Mouse (Mus musculus) adrenal gland, postnatal 4 days (tissue): ENCODE measurements at regions not wholly inside any gene's neighbourhood (a gene's known extent, or its start where the extent isn't known, plus 50 kb on each side); places are given as distances from the start of the nearest gene placed in this dataset.

Experiments used
- DNase-seq, 2 experiments: peaks; one replicate each; pipeline ENCODE4 v3.0.0; 2021 to 2022; ENCODE audit warnings: low spot score in 2 of 2, mixed read lengths in 2 of 2

DNA sequence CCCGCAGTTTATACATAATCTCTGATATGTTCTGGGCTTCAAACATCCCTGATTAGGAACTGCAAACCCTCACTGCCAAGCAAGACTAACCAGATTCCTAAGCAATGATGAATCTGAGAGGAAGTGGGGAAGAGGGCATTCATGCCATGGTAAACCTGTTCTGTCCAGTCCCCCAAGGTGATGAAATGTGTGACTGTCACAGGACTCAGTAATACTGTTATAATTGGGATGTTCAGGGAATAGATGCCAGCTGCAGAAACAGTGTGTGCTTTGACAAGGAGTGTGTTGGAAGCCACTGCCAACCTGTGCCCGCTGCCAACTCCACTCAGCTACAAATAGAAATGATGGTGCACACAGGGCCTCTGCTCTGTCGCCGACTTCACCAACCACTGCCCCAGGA, 466.0 kb downstream of the Efna5 start:
- DNase-seq: no peak

DNA sequence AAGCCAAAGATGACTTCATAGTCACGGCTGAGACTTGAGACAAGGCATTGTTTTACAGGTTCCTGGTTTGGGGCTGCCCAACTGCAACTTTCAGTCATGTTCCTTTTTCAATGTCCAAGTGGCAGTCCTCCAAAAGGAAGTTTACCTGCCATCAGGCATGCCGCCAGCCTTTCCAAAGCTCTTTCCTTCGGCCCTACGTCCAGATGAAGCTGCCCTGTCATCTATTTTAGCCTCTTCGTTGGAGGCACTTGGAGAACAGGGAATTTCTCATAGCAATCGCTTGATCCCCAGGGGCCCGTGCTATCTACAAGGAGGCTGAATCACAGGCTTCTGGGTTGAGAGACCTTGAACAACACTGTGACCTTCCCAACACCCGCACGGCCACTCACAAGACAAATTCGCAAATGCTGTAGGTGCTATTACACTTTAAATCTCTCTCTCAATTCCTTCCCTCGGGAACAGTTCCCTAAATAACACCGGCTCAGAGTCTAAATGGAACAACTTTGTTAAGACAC, 468.4 kb downstream of the Efna5 start:
- no peak for DNase-seq

DNA sequence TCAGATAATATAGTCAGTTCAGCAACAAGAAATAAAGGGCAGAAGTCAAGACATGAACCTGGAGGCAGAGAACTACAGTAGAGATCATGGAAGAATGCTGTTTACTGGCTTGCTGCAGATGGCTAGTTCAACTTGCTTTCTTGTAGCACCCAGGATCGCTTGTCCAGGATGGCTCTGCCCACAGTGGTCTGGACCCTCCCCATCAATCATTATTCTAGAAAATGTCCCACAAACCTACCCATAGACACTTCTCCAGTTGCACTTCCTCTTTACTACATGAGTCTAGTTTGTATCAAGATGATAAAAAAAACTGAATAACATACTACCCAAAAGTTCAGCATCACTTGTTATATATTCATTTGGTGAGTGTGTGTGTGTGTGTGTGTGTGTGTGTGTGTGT, 477.4 kb downstream of the Efna5 start:
- no peak for DNase-seq

DNA sequence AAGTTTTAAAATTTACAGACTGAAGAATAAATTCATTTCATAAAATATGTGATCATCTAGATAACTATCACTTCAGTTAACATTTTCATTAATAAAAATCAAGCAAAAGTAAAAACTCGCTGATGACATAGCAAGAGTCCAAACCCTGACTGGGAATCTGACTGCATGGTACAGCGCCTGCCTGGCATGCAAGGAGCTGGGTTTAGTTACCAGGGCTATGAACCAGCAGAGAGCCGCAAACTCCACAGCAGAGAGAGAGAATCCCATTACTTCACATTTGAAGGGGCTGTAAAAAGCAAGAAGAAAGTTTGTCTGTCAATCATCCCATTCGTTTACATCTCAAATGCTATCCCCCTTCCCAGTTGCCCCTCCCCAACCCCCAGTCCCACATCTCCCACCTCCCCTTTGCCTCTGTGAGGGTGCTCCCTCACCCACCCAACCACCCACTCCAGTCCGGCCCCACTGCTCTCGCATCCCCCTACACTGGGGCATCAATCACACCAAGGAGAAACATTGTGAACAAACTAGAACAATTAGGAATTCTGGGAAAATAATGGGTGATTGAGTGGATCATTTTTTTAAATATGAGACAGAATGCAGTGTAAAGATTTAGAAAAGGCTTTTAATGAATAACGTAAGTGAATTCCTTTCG, 487.6 kb downstream of the Efna5 start:
- DNase-seq: no peak

DNA sequence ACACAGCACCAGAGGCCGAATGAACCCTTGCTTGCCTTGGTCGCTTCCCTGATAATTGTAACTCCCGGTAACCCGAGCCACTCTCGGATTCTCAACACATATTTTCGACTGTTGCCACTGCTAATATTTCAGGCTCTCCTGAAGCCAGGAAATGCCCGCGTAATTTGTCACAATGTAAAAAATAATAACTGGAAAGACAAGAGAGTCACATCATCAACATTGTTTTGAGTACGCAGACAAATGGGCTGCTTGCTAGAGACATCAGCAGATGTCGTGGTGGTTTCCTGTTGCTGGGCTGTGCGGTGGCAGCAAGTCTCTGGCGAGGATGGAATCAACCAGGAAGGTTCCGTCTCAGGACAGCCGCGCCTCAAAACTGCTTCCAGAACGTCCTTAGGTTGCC, 497.1 kb downstream of the Efna5 start:
- DNase-seq: no peak

DNA sequence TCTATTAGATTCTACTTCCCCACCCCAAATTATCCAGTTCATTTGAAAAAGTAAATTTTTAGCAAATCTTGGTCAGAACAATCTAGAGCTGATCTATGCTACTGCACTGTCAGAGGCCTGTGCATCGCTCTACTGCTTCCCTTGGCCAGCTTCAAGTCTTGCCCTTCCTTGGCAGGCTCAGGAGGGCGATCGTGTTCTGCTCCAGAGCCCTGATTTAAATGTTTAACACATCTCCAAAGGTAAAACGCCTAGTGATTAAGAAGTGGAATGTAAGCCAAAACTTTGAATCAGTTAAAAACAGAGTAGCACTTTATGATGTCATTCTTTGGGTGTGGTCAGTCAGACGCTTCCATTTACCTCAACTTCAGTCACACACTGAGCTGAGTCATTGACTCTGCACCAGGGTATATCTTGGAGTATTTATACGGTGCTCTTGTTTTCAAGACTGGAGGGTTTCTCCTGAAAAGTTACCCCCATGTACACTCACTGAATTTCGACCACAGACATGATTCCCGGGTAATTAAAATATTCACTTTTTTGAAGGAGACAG, 502.2 kb downstream of the Efna5 start:
- no peak for DNase-seq

DNA sequence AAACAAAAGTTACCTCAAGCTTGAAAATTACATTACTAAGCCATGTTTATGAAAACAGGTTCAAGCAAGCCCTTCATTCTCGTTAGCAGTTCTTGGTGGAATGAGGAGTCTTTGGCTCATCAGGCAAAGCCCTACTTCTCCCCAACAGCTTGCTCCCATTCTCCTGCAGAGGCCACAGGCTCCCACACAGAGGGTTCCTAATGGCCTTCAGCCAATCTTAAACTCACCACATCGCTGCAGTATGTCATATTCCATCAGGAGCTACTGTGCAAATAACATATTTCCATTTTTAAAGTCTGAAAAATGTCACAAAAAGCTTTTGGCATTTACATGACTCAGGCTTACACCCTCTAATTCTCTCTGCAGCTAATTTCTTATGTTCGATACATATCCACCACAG, 512.0 kb downstream of the Efna5 start:
- no peak for DNase-seq

DNA sequence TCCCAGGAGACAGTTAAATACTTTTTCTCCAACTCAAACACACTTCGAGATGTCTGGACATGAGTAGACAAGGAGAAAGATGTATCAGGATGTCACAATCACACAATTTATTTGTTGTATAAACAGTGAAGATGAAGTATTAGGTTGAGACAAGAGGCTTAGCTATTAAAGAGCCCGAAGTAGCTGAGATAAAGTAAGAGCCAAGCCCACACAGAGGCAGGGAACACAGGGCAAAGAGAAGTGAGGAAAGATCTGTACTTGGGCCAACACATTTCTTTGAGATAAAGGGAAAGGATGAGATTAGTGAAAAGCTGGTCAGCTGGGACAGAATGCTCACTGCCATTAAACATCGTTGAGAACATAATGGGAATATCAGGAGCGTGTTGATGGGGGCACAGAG, 513.2 kb downstream of the Efna5 start:
- DNase-seq: no peak

DNA sequence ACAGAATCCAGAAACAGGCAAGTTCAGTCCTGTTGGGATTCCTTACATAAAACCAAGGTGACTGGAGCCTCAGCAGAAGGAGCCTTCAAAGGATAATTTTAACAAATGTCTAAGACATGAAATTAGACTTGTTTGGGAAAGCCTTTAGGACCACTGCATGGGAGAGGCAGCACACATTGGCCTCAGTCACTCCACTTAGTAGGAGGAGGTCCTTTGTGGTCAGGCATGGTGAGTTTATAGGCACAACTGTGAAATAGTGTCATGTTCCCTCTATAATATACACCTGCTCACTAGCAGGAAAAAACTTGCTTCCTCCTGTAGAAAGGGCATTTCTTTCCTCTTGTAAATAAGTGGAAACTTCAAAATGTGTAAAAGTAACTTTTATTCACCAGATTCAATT, 522.8 kb downstream of the Efna5 start:
- DNase-seq: no peak

DNA sequence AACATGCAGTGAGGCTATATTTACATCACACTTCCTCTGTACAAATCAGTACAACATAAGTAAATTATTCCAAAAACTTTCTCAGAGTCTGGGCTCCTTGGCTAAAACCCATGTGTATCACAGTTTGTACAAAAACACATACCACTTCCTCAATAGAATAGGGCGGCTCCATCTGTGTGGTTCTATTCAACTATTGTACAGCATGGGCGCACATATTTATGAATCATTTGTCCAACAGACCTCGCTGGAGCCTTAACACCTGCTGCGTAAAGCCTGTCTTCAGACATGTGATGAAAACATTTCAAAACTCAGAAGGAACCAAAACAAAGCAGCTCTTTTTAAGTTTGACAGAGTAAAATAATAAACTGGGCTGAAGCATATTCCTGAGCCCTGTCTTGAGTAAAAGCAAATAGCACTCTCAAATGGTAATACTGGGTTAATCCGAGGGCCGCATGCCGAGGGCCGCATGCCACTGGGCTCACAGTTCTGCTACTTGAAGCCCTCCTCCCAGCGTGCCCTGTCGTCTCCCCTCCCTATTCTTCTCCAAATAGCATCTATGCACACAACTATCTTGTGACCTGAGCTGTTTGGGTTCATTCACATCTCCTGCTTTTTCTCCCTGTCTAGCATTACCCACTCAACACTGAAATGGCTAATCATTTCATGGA, 543.1 kb downstream of the Efna5 start:
- no peak for DNase-seq

DNA sequence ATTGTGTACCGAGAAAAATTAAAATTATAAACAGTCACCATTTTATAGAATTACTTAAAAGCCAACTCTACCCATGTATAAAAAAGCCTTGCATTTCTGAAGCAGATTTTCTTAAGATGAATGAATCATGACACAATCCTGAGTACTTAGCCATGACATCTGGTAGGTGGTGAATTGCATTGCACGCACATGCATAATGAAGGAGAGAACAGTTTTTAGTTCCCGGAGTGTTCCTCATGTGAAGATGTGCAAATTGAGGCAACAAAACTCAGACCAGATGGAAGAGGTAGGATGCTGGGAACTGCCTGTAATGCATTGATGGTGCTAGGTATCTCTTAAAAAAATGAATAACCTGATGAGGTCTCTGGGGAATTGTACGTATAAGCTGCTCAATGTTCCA, 550.9 kb downstream of the Efna5 start:
- DNase-seq: no peak

DNA sequence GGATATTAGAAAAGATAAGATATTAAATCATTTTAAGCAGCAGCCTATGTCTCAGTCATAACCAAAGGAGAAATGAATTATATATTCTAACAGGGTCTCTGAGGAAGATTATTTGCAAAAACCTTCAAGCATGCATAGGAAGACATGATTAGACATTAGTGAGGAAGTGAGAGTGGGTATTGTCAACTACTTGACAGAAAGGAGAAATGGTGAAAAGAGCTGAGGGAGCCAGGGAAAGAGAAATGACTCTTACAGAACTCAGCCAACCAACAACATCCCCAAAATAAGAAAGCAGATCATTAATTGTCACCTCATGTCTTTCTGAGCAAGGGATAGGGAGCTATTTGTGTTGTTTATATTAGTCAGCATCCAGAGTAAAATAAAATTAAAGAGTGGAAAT, 554.3 kb downstream of the Efna5 start:
- no peak for DNase-seq

DNA sequence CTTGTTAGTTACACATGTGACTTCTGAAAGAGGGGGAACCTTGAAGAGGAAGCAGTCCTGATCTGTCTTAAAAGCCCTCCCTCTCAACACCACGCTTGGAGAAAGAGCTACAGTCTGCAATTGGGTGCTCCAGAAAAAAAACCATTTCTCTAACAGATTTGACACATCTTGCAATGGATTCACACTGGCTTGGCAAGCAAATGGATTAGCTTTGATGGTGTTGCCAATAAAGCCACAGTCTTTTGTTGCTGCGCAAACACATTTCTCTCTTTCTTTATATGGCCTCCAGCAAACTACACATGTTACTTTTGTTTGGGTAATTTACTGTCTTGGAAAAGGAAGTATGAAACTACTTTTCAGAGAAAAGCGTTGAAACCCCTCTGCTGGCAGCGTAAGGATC, 562.1 kb downstream of the Efna5 start:
- no peak for DNase-seq

DNA sequence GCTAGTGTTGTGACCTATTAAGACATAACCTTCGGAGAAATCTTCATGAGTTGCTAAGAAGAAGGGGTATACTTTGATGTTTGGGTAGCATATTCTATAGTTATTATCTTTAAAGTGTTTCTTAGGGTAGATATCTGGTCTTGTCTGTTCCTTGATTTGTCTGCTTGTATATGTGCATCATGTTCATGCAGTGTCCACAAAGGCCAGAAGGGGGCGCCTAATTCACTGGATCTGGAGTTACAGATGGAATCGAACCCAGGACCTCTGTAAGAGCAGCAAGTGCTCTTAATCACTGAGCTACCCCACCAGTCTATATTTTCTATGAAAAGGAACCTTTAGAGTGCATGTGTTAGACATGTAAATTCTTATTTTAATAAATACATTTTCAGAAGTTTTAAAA, 571.1 kb downstream of the Efna5 start:
- no peak for DNase-seq

DNA sequence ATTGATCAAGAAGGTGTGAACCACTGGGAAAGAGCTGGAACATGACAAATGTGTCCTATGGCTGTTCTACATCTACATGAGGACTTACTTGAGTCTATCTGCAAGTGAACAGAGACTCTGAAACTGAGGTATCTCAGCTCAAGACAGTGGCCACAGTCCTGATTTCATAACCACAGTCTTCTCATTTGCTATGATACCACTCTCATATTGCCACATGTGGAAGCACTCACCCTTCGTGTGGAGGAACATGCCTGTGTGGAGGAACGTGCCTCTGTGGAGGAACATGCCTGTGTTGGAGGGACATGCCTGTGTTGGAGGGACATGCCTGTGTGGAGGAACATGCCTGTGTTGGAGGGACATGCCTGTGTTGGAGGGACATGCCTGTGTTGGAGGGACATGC, 574.0 kb downstream of the Efna5 start:
- DNase-seq: no peak

DNA sequence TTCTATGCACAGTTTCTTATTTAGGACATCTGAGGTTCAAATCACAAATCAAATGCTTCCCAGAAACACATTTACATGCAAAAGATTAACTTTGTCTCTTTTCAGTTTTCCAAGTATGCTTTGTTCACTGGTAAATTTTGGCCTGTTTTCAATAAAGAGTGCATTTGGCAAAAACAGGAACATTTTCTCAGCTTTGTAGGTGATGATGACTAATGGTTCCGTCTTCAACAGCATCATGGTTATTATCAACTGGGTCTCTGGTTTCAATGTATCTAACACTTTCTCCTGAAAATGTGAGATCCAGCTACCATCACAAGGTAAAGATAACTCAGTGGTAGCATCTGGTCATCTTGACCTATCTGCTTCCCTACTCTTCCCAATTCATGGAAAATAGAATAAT, 574.6 kb downstream of the Efna5 start:
- DNase-seq: no peak

DNA sequence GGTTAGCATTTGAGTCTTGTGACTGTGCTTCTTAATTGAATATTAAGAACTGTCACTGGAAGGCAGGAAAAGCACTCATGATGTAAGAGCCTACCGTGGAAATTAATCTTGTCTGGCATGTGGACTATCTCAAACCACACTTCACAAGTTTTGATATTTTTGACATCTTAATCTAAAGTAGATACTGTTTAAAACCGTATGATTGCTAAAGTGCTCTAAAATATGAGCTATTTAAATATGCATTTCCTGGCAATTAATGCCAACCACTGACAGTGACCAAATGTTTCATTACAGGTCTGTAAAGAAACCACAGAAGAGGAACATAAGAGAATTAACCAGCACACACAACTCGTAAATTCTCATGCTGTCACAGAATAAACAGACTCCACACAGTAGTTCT, 576.0 kb downstream of the Efna5 start:
- DNase-seq: no peak

DNA sequence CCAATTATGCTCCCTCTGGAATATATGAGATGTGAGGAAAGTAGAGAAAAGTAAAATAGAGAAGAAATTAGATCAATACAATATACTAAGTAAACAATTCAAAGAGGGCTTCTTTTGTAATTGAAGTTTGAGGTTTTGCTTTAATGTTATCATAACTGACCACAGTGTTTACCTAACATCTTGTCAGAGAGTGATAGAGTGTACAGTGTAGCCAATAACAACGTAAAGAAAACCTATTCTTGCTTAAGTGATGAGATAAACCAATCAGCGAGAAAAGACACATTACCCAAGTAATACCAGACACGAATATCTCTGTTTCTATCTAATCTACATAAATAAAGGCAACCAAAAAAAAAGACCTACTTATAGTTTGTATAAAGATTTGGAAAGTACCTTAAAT, 577.0 kb downstream of the Efna5 start:
- no peak for DNase-seq

DNA sequence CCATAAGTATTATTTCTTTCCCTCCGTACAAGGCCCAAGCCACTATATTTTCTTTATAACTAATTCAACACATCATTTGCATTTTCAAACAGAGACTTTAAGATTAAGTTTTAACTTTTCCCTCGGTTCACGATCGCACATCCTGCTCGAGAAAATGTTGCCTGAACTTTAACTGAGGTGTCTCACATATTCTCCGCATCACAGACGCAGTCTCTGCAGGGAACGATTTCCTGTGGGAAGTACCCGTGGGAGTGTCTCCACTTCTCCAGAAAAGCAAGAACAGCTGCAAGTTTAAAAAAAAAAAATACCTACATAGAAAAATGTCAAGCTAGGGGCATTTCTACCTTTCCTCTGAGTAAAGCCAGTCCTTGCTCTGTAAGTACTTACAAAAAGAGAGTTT, 581.2 kb downstream of the Efna5 start:
- no peak for DNase-seq

DNA sequence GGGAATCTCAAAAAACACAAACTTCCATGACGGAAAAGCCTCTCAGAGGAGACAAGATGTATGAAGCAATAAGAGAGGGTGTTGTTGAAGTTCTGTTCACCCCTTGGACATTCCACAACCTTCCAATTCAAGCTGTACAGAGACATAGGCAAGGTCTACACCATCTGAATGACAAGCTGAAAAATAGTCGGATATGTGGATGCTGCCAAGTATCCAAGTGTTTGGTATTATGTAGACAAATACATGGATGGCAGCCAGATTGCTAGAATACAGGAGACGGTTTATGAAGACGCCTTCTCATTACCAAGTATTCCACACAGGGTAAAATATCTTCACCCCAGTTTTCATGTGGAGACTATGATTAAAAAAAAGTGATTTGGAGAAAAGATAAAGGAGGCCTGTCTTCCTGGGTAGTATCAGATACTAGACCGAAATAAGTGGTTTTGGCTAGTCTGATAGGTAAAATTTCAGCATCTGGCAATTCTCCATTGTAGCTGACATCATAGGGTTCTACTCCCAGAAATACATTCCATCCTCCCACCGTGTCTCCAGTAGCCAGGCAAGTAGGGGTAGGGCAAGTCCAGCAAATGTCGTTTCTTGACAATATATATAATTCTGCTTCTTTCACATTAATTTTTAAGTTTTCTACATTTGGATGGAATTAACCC, 583.6 kb downstream of the Efna5 start:
- DNase-seq: no peak

DNA sequence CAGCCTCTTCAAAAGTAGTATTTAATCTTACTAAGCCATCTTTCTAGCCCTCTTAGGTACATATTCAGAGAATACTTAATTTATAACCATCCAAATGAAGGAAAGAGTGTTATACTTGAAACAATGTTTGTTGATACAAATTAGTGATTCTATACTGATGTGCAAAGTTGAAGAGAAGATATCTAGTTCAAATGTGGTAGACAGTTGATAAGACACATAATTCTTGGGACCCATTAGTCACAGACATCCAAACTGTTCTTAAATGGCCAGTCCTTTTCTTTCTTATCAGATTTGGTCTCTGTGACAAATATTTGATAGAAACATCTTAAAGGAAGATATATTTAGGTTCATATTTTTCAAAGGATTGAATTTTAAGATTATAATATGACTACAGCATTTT, 585.7 kb downstream of the Efna5 start:
- DNase-seq: no peak

DNA sequence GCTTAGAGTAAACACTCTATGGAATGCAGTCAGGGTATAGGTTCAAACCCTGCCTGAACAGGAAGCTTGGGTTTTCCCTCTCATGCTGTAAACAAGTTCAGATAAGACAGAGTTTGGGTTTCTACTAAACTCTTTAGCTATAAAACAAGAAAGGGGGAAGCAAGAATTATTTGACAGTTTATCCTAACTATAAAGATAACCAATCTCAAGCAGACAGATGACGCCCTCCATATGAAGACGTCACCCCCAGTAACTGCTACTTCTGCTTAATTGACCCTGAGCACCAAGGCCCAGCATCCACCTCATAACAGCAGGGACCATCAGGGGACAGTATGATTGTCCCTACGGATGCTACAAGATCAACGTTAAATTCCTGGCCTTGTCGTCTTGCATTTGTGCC, 588.4 kb downstream of the Efna5 start:
- no peak for DNase-seq
